Mouse (Mus musculus): ENCODE results near the gene Igf2r. TPM values are rescaled to one million over a fixed set of nuclear protein-coding genes. Genes with fewer than 3 reads are reported as not detected.

Igf2r gene
- polyA plus RNA-seq (2021) = 70.4 TPM

DNA sequence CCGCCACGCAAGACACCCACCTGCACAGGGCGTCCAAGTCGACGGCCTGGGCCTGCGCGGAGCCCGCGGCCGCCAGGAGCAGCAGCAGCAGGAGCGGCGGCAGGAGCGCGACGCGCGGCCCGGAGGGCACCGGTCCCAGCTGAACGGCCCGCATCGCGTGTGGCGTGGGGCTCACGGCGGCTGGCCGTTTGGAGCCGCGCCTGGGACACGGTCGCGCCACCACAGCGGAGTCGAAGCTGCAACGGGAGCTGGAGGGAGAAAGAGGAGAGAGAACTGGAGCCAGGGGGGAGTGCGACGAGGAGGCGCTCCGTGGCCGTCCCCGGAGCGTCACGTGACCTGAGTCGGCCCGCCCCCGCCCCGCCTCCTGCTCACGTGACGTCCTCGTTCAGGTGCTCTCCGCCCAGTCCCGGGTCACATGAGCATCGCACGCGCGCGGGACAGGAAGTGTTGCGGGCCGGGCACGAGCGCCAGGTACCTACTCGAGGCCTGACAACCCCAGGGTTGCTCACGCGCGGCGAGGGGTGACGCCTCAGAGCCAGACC is at the start of gene Igf2r:
Igf2r (minus strand) TSS at position 285 of the 542 bp plus-strand sequence.
- no peak for TF ChIP-seq CTCF (IDR thresholded peaks at IDR 0.05)
- no peaks in the 10 kb centered on the region for H3K27me3 ChIP-seq
- ATAC-seq = peak; percentile 54
- ChIA-PET POLR2A (no interaction called here), CTCF (interaction anchor here (0.7 to 1.9 kb wide), 2 partner anchors 11 to 13 kb away, joined by 3 to 5 read pairs; no protein-coding TSS in a partner anchor)
- DNase-seq (ENCODE audit: low read depth, low spot score) = no peak
- in situ Hi-C loops (cut with MboI; ENCODE audit: low pct_unique_long_range_greater_than_20kb) = no loop called here

GRCm38 (mm10) chr17:12815885-12816284 is 46.4 kb upstream of the Igf2r start:
- TF ChIP-seq CTCF (IDR thresholded peaks at IDR 0.05) = no peak
- in situ Hi-C loops (cut with MboI; ENCODE audit: low pct_unique_long_range_greater_than_20kb) = loop anchor here (10.0 kb wide), 1 partner anchor 401 kb away; no protein-coding TSS in a partner anchor
- no peak for DNase-seq (ENCODE audit: low read depth, low spot score)
- CTCF ChIA-PET = interaction anchor here (1.1 kb wide), 1 partner anchor 18 kb away, joined by 3 read pairs; no protein-coding TSS in a partner anchor
- no peaks in the 10 kb centered on the region for H3K27me3 ChIP-seq
- POLR2A ChIA-PET = no interaction called here
- ATAC-seq = no peak

DNA sequence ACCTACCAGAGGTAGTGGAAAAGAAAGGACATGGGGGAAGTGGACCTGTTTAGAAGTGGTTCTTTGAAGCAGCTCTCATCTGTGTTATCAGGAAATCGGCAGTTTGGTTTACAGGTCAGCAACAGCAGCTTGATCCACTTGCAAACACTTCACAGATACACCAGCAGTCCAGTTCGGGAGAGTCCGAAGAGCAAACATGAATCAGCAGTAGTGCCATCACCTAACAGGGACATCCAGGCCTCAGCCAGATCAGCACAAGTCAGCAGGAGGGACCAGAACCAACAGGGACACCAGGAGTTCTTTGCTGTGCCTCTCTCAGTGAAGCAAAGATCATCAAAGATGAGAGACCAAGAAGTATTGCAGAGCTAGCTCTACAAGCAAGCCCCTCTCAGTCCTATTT is 45.0 kb upstream of the Igf2r start:
- ChIA-PET CTCF (no interaction called here), POLR2A (interaction anchor here (0.6 kb wide), 1 partner anchor 399 kb away, joined by 3 read pairs; no protein-coding TSS in a partner anchor)
- in situ Hi-C loops (cut with MboI; ENCODE audit: low pct_unique_long_range_greater_than_20kb) = loop anchor here (5.0 to 10.0 kb wide), 2 partner anchors 277 to 400 kb away; no protein-coding TSS in a partner anchor
- TF ChIP-seq CTCF (IDR thresholded peaks at IDR 0.05) = no peak
- ATAC-seq (no peak), DNase-seq (ENCODE audit: low read depth, low spot score) (no peak)
- no peaks in the 10 kb centered on the region for H3K27me3 ChIP-seq

- in situ Hi-C loops (cut with MboI; ENCODE audit: low pct_unique_long_range_greater_than_20kb) = loop anchor here (5.0 to 10.0 kb wide), 2 partner anchors 274 to 396 kb away; no protein-coding TSS in a partner anchor
- TF ChIP-seq CTCF (IDR thresholded peaks at IDR 0.05) = no peak
- no peak for ATAC-seq
- ChIA-PET POLR2A (interaction anchor here (0.7 kb wide), 1 partner anchor 240 kb away, joined by 4 read pairs; no protein-coding TSS in a partner anchor), CTCF (interaction anchor here (1.3 to 1.6 kb wide), 3 partner anchors 13 to 49 kb away, joined by 3 to 5 read pairs (median 4); no protein-coding TSS in a partner anchor)
- H3K27me3 ChIP-seq = no peaks in the 10 kb centered on the region
- DNase-seq (ENCODE audit: low read depth, low spot score) = no peak
Measured at GRCm38 (mm10) chr17:12810973-12811303, 41.5 kb upstream of the Igf2r start.

GRCm38 (mm10) chr17:12810103-12810972 is 40.9 kb upstream of the Igf2r start:
- peak; percentile 93 for TF ChIP-seq CTCF (IDR thresholded peaks at IDR 0.05)
- DNase-seq (ENCODE audit: low read depth, low spot score) = no peak
- no peaks in the 10 kb centered on the region for H3K27me3 ChIP-seq
- ChIA-PET POLR2A (interaction anchor here (0.7 kb wide), 1 partner anchor 240 kb away, joined by 4 read pairs; no protein-coding TSS in a partner anchor), CTCF (interaction anchor here (0.6 to 1.6 kb wide), 8 partner anchors 12 to 150 kb away, joined by 3 to 5 read pairs (median 3); no protein-coding TSS in a partner anchor)
- in situ Hi-C loops (cut with MboI; ENCODE audit: low pct_unique_long_range_greater_than_20kb) = loop anchor here (5.0 to 10.0 kb wide), 2 partner anchors 273 to 396 kb away; no protein-coding TSS in a partner anchor
- peak; percentile 82 for ATAC-seq

DNA sequence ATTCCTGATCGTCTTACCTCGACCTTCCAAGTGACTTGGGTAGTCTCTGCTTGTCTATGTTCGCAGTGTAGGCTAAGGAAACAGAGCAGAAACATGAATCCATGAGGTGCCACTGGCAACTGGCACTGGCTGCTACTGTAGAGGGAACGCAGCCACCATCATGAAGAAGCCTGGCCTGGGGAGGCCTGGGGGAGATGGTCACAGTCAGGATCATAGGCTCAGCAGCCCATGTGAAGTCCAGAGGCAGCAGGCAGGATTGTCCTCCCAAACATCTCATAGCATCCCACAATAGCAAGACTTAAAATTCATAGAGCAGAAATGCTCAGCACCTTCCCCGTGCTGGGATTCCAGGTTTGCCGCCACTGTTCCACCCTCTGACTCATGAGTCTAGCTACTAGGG is 39.4 kb upstream of the Igf2r start:
- in situ Hi-C loops (cut with MboI; ENCODE audit: low pct_unique_long_range_greater_than_20kb) = loop anchor here (5.0 kb wide), 1 partner anchor 117 kb away; no protein-coding TSS in a partner anchor
- ATAC-seq = no peak

GRCm38 (mm10) chr17:12804584-12805445 is 35.4 kb upstream of the Igf2r start:
- CTCF ChIA-PET = no interaction called here
- no peak for TF ChIP-seq CTCF (IDR thresholded peaks at IDR 0.05)
- H3K27me3 ChIP-seq = no peaks in the 10 kb centered on the region
- DNase-seq (ENCODE audit: low read depth, low spot score) (peak; percentile 76), ATAC-seq (peak; percentile 85)
- POLR2A ChIA-PET = interaction anchor here (0.7 kb wide), 1 partner anchor 55 kb away, joined by 3 read pairs; no protein-coding TSS in a partner anchor
- in situ Hi-C loops (cut with MboI; ENCODE audit: low pct_unique_long_range_greater_than_20kb) = loop anchor here (5.0 kb wide), 1 partner anchor 113 kb away; no protein-coding TSS in a partner anchor

More for the DNA sequence above, 39.4 kb upstream of the Igf2r start:
- no peaks in the 10 kb centered on the region for H3K27me3 ChIP-seq
- ChIA-PET CTCF (interaction anchor here (1.5 kb wide), 1 partner anchor 103 kb away, joined by 3 read pairs; no protein-coding TSS in a partner anchor), POLR2A (interaction anchor here (0.6 kb wide), 1 partner anchor 24 kb away, joined by 3 read pairs; no protein-coding TSS in a partner anchor)
- no peak for DNase-seq (ENCODE audit: low read depth, low spot score)
- no peak for TF ChIP-seq CTCF (IDR thresholded peaks at IDR 0.05)

- no peak for ATAC-seq
- no peaks in the 10 kb centered on the region for H3K27me3 ChIP-seq
- TF ChIP-seq CTCF (IDR thresholded peaks at IDR 0.05) = no peak
- in situ Hi-C loops (cut with MboI; ENCODE audit: low pct_unique_long_range_greater_than_20kb) = no loop called here
- ChIA-PET CTCF (no interaction called here), POLR2A (interaction anchor here (1.3 kb wide), 1 partner anchor 11 kb away, joined by 5 read pairs; no protein-coding TSS in a partner anchor)
- no peak for DNase-seq (ENCODE audit: low read depth, low spot score)
Measured at GRCm38 (mm10) chr17:12801861-12802540, 32.5 kb upstream of the Igf2r start.

Measured in Patski (cell line).